27 mouse cellular contexts compared by ENCODE assay signal in the genomic region with DNA sequence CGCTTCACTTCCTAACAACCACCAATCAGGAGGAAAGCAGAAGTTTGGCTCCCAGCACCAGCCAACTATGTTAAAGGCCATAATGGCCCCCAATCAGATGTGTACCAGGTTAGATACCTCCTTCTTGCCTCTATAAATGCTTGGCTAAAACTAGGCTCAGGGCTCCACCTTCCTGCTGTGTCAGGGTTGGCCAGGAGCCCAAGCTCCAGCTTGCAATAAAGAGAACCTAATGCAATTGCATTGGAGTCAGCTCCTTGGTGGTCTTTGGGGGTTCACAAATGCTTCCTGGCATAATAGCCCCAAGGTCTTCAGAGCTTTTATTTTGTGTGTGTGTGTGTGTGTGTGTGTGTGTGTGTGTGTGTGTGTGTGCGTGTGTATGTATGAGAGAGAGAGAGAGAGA.
A peak's percentile ranks its signal among the peaks of the same experiment; 100 is the strongest.
DNase-seq lines count a peak whose midpoint lies in the region; ATAC-seq and TF ChIP-seq lines count a peak whose summit lies in the region.
"Had no signal": no experiment of that assay in that cellular context is flagged by ENCODE, and none has a peak within 500 bp of the region (broad histone marks: within the 10 kb centered on the region; RNA-seq: fewer than 3 reads in every experiment).

No protein-coding gene starts in this region.

- 76% methylated on average over 2 of the region's 2 CpGs for WGBS in forebrain, postnatal 0 days
- 95% methylated on average over 2 of the region's 2 CpGs for WGBS in forebrain, embryonic 11.5 days
- 62% methylated on average over 2 of the region's 2 CpGs for WGBS in hindbrain, postnatal 0 days
- WGBS in hindbrain, embryonic 12.5 days = 87% methylated on average over 2 of the region's 2 CpGs
- WGBS in limb, embryonic 14.5 days = 81% methylated on average over 2 of the region's 2 CpGs
- 97% methylated on average over 2 of the region's 2 CpGs for WGBS in limb, embryonic 10.5 days

- H3K4me3 ChIP-seq in forebrain, postnatal 0 days (ENCODE audit: low read depth, low read length) = no peak overlapping the region
- H3K4me3 ChIP-seq in forebrain, embryonic 11.5 days (ENCODE audit: low read depth, low read length) = no peak overlapping the region
- H3K4me3 ChIP-seq in hindbrain, postnatal 0 days (ENCODE audit: low read length) = no peak overlapping the region
- no peak overlapping the region for H3K4me3 ChIP-seq in hindbrain, embryonic 12.5 days
- H3K4me3 ChIP-seq in limb, embryonic 14.5 days (replicated peaks; ENCODE audit: low read length) = no peak overlapping the region
- H3K4me3 ChIP-seq in limb, embryonic 10.5 days = no peak overlapping the region
- H3K4me3 ChIP-seq: embryonic facial prominence, embryonic 15.5 days; heart, embryonic 13.5 days; hindbrain, embryonic 15.5 days; intestine, embryonic 15.5 days; limb, embryonic 13.5 days; liver, embryonic 13.5 days; lung, embryonic 15.5 days; megakaryocyte, embryonic 14.5 days; neural tube, embryonic 15.5 days had no signal

- H3K9me3 ChIP-seq in forebrain, postnatal 0 days (ENCODE audit: low read length) = no peaks in the 10 kb centered on the region
- no peaks in the 10 kb centered on the region for H3K9me3 ChIP-seq in forebrain, embryonic 11.5 days (ENCODE audit: control insufficient read depth, low read length)
- no peaks in the 10 kb centered on the region for H3K9me3 ChIP-seq in hindbrain, postnatal 0 days (ENCODE audit: low read length)
- no peaks in the 10 kb centered on the region for H3K9me3 ChIP-seq in hindbrain, embryonic 12.5 days (replicated peaks)
- no peaks in the 10 kb centered on the region for H3K9me3 ChIP-seq in limb, embryonic 14.5 days (ENCODE audit: control insufficient read depth, low read length)
- H3K9me3 ChIP-seq in limb, embryonic 10.5 days (replicated peaks) = no peaks in the 10 kb centered on the region
- H3K9me3 ChIP-seq: embryonic facial prominence, embryonic 15.5 days; heart, embryonic 13.5 days; hindbrain, embryonic 15.5 days; intestine, embryonic 15.5 days; limb, embryonic 13.5 days; liver, embryonic 13.5 days; lung, embryonic 15.5 days; neural tube, embryonic 15.5 days had no signal

- no peak for TF ChIP-seq POLR2A in limb, embryonic 14.5 days (IDR thresholded peaks at IDR 0.05; ENCODE audit: borderline replicate concordance, extremely low read depth, insufficient read depth, insufficient read length)

- no peaks in the 10 kb centered on the region for H3K36me3 ChIP-seq in forebrain, postnatal 0 days (ENCODE audit: insufficient read depth)
- H3K36me3 ChIP-seq in forebrain, embryonic 11.5 days (ENCODE audit: control insufficient read depth, insufficient read depth, low read length) = no peaks in the 10 kb centered on the region
- no peaks in the 10 kb centered on the region for H3K36me3 ChIP-seq in hindbrain, postnatal 0 days (ENCODE audit: insufficient read depth, low read length)
- no peaks in the 10 kb centered on the region for H3K36me3 ChIP-seq in hindbrain, embryonic 12.5 days
- H3K36me3 ChIP-seq in limb, embryonic 14.5 days (ENCODE audit: control insufficient read depth, insufficient read depth, low read length) = no peaks in the 10 kb centered on the region
- no peaks in the 10 kb centered on the region for H3K36me3 ChIP-seq in limb, embryonic 10.5 days
- H3K36me3 ChIP-seq: embryonic facial prominence, embryonic 15.5 days; heart, embryonic 13.5 days; hindbrain, embryonic 15.5 days; intestine, embryonic 15.5 days; limb, embryonic 13.5 days; liver, embryonic 13.5 days; lung, embryonic 15.5 days; neural tube, embryonic 15.5 days had no signal

- H3K4me2 ChIP-seq in forebrain, postnatal 0 days (ENCODE audit: low read depth) = no peak overlapping the region
- no peak overlapping the region for H3K4me2 ChIP-seq in forebrain, embryonic 11.5 days (ENCODE audit: low read depth, low read length, severe bottlenecking)
- H3K4me2 ChIP-seq in hindbrain, postnatal 0 days (ENCODE audit: low read depth, low read length) = no peak overlapping the region
- no peak overlapping the region for H3K4me2 ChIP-seq in hindbrain, embryonic 12.5 days (replicated peaks)
- no peak overlapping the region for H3K4me2 ChIP-seq in limb, embryonic 14.5 days (replicated peaks; ENCODE audit: low read depth, low read length, severe bottlenecking)
- H3K4me2 ChIP-seq: embryonic facial prominence, embryonic 15.5 days; heart, embryonic 13.5 days; hindbrain, embryonic 15.5 days; intestine, embryonic 15.5 days; limb, embryonic 13.5 days; liver, embryonic 13.5 days; lung, embryonic 15.5 days; neural tube, embryonic 15.5 days had no signal

- no peak for TF ChIP-seq CTCF in forebrain, postnatal 0 days (IDR thresholded peaks at IDR 0.05; ENCODE audit: low read depth)
- TF ChIP-seq CTCF in hindbrain, postnatal 0 days (IDR thresholded peaks at IDR 0.05; ENCODE audit: low read depth) = no peak

- peak; percentile 3 for DNase-seq in cerebellum, adult 9-11 months
- DNase-seq in cerebellum, adult 8-10 months = no peak
- DNase-seq in forebrain, postnatal 0 days = peak; percentile 22
- DNase-seq in forebrain, embryonic 11.5 days (ENCODE audit: low spot score) = no peak
- DNase-seq in hindbrain, postnatal 0 days (ENCODE audit: low spot score) = peak; percentile 52
- peak; percentile 16 for DNase-seq in limb, embryonic 14.5 days (ENCODE audit: low spot score)
- no peak for DNase-seq in limb, embryonic 10.5 days (ENCODE audit: low spot score)
- DNase-seq: adrenal gland, adult 8-10 months; gastrocnemius, postnatal 25 days; heart, postnatal 36 days; liver, embryonic 13.5 days; lung, postnatal 36 days; right cerebral cortex, adult 18-20 months; right cerebral cortex, postnatal 4 days; thymus, postnatal 14 days had no signal

- no peaks in the 10 kb centered on the region for H3K4me1 ChIP-seq in forebrain, postnatal 0 days (ENCODE audit: insufficient read depth)
- no peaks in the 10 kb centered on the region for H3K4me1 ChIP-seq in forebrain, embryonic 11.5 days (replicated peaks; ENCODE audit: control insufficient read depth, insufficient read depth, low read length)
- no peaks in the 10 kb centered on the region for H3K4me1 ChIP-seq in hindbrain, postnatal 0 days (ENCODE audit: insufficient read depth, low read length)
- no peaks in the 10 kb centered on the region for H3K4me1 ChIP-seq in hindbrain, embryonic 12.5 days
- H3K4me1 ChIP-seq in limb, embryonic 14.5 days (ENCODE audit: control insufficient read depth, insufficient read depth, low read length) = no peaks in the 10 kb centered on the region
- H3K4me1 ChIP-seq in limb, embryonic 10.5 days = peaks cover 15% of the 10 kb centered on the region
- H3K4me1 ChIP-seq: embryonic facial prominence, embryonic 15.5 days; heart, embryonic 13.5 days; hindbrain, embryonic 15.5 days; intestine, embryonic 15.5 days; liver, embryonic 13.5 days; lung, embryonic 15.5 days; megakaryocyte, embryonic 14.5 days; neural tube, embryonic 15.5 days had no signal

- no peak for ATAC-seq in forebrain, postnatal 0 days
- ATAC-seq in forebrain, embryonic 11.5 days (replicated peaks; ENCODE audit: low FRiP score) = no peak
- no peak for ATAC-seq in hindbrain, postnatal 0 days
- no peak for ATAC-seq in hindbrain, embryonic 12.5 days (ENCODE audit: low FRiP score)
- ATAC-seq in limb, embryonic 14.5 days (ENCODE audit: low FRiP score, low read depth) = no peak
- ATAC-seq: activated CD4-positive, CD25-positive, alpha-beta regulatory T cell, adult 4 months; intestine, embryonic 15.5 days; midbrain, embryonic 16.5 days had no signal

- H3K27ac ChIP-seq in forebrain, postnatal 0 days (ENCODE audit: low read depth, low read length) = no peak overlapping the region
- H3K27ac ChIP-seq in forebrain, embryonic 11.5 days (ENCODE audit: low read depth, low read length) = no peak overlapping the region
- H3K27ac ChIP-seq in hindbrain, postnatal 0 days = no peak overlapping the region
- H3K27ac ChIP-seq in hindbrain, embryonic 12.5 days = no peak overlapping the region
- no peak overlapping the region for H3K27ac ChIP-seq in limb, embryonic 14.5 days (replicated peaks; ENCODE audit: low read depth, low read length)
- no peak overlapping the region for H3K27ac ChIP-seq in limb, embryonic 10.5 days
- H3K27ac ChIP-seq: embryonic facial prominence, embryonic 15.5 days; heart, embryonic 13.5 days; hindbrain, embryonic 15.5 days; intestine, embryonic 15.5 days; kidney, postnatal 0 days; limb, embryonic 13.5 days; liver, embryonic 13.5 days; lung, embryonic 15.5 days; neural tube, embryonic 15.5 days had no signal

- no peak overlapping the region for H3K9ac ChIP-seq in forebrain, postnatal 0 days
- no peak overlapping the region for H3K9ac ChIP-seq in forebrain, embryonic 11.5 days (ENCODE audit: low read length)
- H3K9ac ChIP-seq in hindbrain, postnatal 0 days (replicated peaks; ENCODE audit: low read length) = no peak overlapping the region
- H3K9ac ChIP-seq in hindbrain, embryonic 12.5 days = no peak overlapping the region
- H3K9ac ChIP-seq in limb, embryonic 14.5 days (ENCODE audit: low read depth, low read length, severe bottlenecking) = no peak overlapping the region
- H3K9ac ChIP-seq: embryonic facial prominence, embryonic 15.5 days; heart, embryonic 13.5 days; hindbrain, embryonic 15.5 days; intestine, embryonic 15.5 days; limb, embryonic 13.5 days; liver, embryonic 13.5 days; lung, embryonic 15.5 days; neural tube, embryonic 15.5 days had no signal

- H3K27me3 ChIP-seq in forebrain, postnatal 0 days (ENCODE audit: insufficient read depth, low read length) = no peaks in the 10 kb centered on the region
- no peaks in the 10 kb centered on the region for H3K27me3 ChIP-seq in forebrain, embryonic 11.5 days (ENCODE audit: control insufficient read depth, insufficient read depth, low read length)
- no peaks in the 10 kb centered on the region for H3K27me3 ChIP-seq in hindbrain, postnatal 0 days (ENCODE audit: insufficient read depth, low read length)
- no peaks in the 10 kb centered on the region for H3K27me3 ChIP-seq in hindbrain, embryonic 12.5 days
- no peaks in the 10 kb centered on the region for H3K27me3 ChIP-seq in limb, embryonic 14.5 days (ENCODE audit: control insufficient read depth, insufficient read depth, low read length)
- H3K27me3 ChIP-seq in limb, embryonic 10.5 days (ENCODE audit: low read depth, poor library complexity, severe bottlenecking) = no peaks in the 10 kb centered on the region
- H3K27me3 ChIP-seq: embryonic facial prominence, embryonic 15.5 days; heart, embryonic 13.5 days; hindbrain, embryonic 15.5 days; intestine, embryonic 15.5 days; limb, embryonic 13.5 days; liver, embryonic 13.5 days; lung, embryonic 15.5 days; megakaryocyte, embryonic 14.5 days; neural tube, embryonic 15.5 days had no signal

Comparison
In these comparisons a context has a peak if more than half of its experiments do, and no peak if none do; other contexts are left out.
1. DNase-seq: peak in cerebellum, adult 9-11 months (single experiment), forebrain, postnatal 0 days (single experiment), hindbrain, postnatal 0 days (single experiment) and limb, embryonic 14.5 days (single experiment); none in cerebellum, adult 8-10 months (single experiment), forebrain, embryonic 11.5 days (single experiment) and limb, embryonic 10.5 days (single experiment).